Mouse (Mus musculus) adrenal gland, adult 10 weeks (tissue): ENCODE results near the gene Pomgnt1. TPM values are rescaled to one million over a fixed set of nuclear protein-coding genes. Genes with fewer than 3 reads are reported as not detected.

Experiments
- polyA plus RNA-seq: library from polyadenylated mRNA; stranded (reverse); fragments of 350-450 nt; fragmentation: Illumina TruSeq; extraction: RNeasy Lipid Tissue Mini Kit (QIAGEN cat#74804); gene quantifications from one replicate; pipeline ENCODE4 v1.2.3, GENCODE M21; 2014; ENCODE audit warnings: low read depth, low replicate concordance

The Pomgnt1 gene
- polyA plus RNA-seq, result 10.8 TPM

GRCm38 (mm10) chr4:116123602-116124519, at the start of gene Pomgnt1, which contains the start of gene Rad54l:
Pomgnt1 (plus strand) TSS chr4:116123840.
Rad54l (minus strand) TSS chr4:116123690.

GRCm38 (mm10) chr4:116074861-116075620, 48.6 kb upstream of the Pomgnt1 start, which contains the start of the genes Uqcrh and Lrrc41:
Uqcrh (minus strand) TSS chr4:116075071.
Lrrc41 (plus strand) TSS chr4:116075269.

GRCm38 (mm10) chr4:116151238-116151637, 27.6 kb downstream of the Pomgnt1 start, which contains the start of gene Lurap1:
Lurap1 (minus strand) TSS chr4:116151338.

GRCm38 (mm10) chr4:116167404-116167803, 43.8 kb downstream of the Pomgnt1 start, which contains the start of gene Tspan1:
Tspan1 (minus strand) TSS chr4:116167601.

GRCm38 (mm10) chr4:116173072-116173471, 49.4 kb downstream of the Pomgnt1 start, which contains the start of the genes 1700042G07Rik and Gm49337:
1700042G07Rik (plus strand) TSS chr4:116173372.
Gm49337 (plus strand) TSS chr4:116173384.

Other genes with a start within 250 kb of the Pomgnt1 start
- gene Kncn, start 239.4 kb upstream of the Pomgnt1 start, polyA plus RNA-seq, result not detected
- not detected for gene 6430628N08Rik, start 233.2 kb upstream of the Pomgnt1 start, polyA plus RNA-seq
- not detected for gene Dmbx1, start 183.9 kb upstream of the Pomgnt1 start, polyA plus RNA-seq
- 0.52 TPM for gene Faah, start 105.9 kb upstream of the Pomgnt1 start, polyA plus RNA-seq
- gene Nsun4, start 70.0 kb upstream of the Pomgnt1 start, polyA plus RNA-seq, result 18.1 TPM
- gene Uqcrh, start 48.8 kb upstream of the Pomgnt1 start, polyA plus RNA-seq, result 287 TPM
- gene Lrrc41, start 48.6 kb upstream of the Pomgnt1 start, polyA plus RNA-seq, result 6.2 TPM
- 0.64 TPM for gene Rad54l, start 150 bp upstream of the Pomgnt1 start, polyA plus RNA-seq
- gene Lurap1, start 27.5 kb downstream of the Pomgnt1 start, polyA plus RNA-seq, result 4.3 TPM
- not detected for gene Tspan1, start 43.8 kb downstream of the Pomgnt1 start, polyA plus RNA-seq
- gene 1700042G07Rik, start 49.5 kb downstream of the Pomgnt1 start, polyA plus RNA-seq, result not detected
- 6.3 TPM for gene Gm49337, start 49.5 kb downstream of the Pomgnt1 start, polyA plus RNA-seq
- 37.9 TPM for gene Pik3r3, start 97.8 kb downstream of the Pomgnt1 start, polyA plus RNA-seq